Mouse (Mus musculus): Measurements from ENCODE around the gene Ikbip.

- TF ChIP-seq CTCF (IDR thresholded peaks at IDR 0.05; ENCODE audit: low read depth) (no peak), EP300 (IDR thresholded peaks at IDR 0.05; ENCODE audit: low read depth) (no peak)
Measured at GRCm38 (mm10) chr10:91142654-91143191, 60.0 kb downstream of the Ikbip start.

All from heart, postnatal 0 days (tissue).